Mouse (Mus musculus) brain, embryonic 14.5 days (tissue): ENCODE measurements around the gene Phlpp2.

ENCODE experiments used
- CTCF ChIP-seq: fragments of 200-500 bp; IDR thresholded peaks from 2 replicates; pipeline ENCODE4 v1.5.1; 2012; ENCODE audit warnings: inconsistent platforms, mild to moderate bottlenecking, moderate library complexity, borderline replicate concordance; ENCODE audit not compliant: insufficient read depth, insufficient read length; ENCODE audit errors: extremely low read depth
- POLR2A ChIP-seq: fragments of 200-500 bp; IDR thresholded peaks from 2 replicates; pipeline ENCODE4 v1.6.1; 2012; ENCODE audit warnings: mild to moderate bottlenecking, inconsistent platforms, borderline replicate concordance; ENCODE audit not compliant: poor library complexity, insufficient read depth, insufficient read length, severe bottlenecking; ENCODE audit errors: extremely low read depth

- TF ChIP-seq CTCF, result no peak
- no peak for TF ChIP-seq POLR2A
Observed at GRCm38 (mm10) chr8:109885294-109885693, 17.0 kb downstream of the Phlpp2 start.
